Mouse (Mus musculus) embryonic fibroblast, embryonic 13.5 days (primary cell): ENCODE measurements around the gene Fam117a.

Source experiments
- CTCF ChIP-seq: IDR thresholded peaks from 2 replicates; pipeline ENCODE4 v1.5.1; 2011; ENCODE audit warnings: mild to moderate bottlenecking, control low read depth, low read length, moderate library complexity, borderline replicate concordance; ENCODE audit not compliant: insufficient read depth
- POLR2A ChIP-seq: IDR thresholded peaks from 2 replicates; pipeline ENCODE4 v1.6.1; 2011; ENCODE audit warnings: low read depth, mild to moderate bottlenecking, control low read depth, low read length, moderate library complexity

DNA sequence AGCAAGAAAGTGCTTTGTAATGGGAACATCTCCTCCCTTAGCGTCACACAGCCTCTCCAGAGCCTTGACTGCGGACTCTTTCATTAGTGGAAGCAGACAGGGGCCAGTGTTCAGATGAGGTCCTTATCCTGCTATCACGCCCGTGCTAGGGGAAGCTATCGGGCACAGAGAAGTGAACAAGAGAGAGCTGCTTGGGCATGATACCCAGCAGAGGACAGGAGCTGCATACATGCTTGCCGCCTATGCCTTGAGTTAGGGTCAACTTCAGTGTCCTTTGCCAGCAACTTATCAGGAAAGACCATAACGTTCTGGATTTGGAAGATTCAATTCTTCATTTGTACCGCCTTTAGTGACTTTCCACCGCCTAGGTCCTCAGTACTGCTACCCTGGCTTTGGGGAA, 3.0 kb upstream of the Fam117a start:
- no peak for TF ChIP-seq POLR2A
- no peak for TF ChIP-seq CTCF
